Mouse (Mus musculus) CH12.LX (cell line): Measurements from ENCODE around the gene Mettl27. TPM values are rescaled to one million over a fixed set of nuclear protein-coding genes. Genes with fewer than 3 reads are reported as not detected.

Experiments
- DNase-seq: peaks from one replicate; pipeline ENCODE4 v3.0.0-alpha.2; 2013; ENCODE audit errors: extremely low read depth
- H3K27ac ChIP-seq: 2 replicates; pipeline ENCODE4 v1.5.1; 2012; ENCODE audit warnings: low read depth, mild to moderate bottlenecking, control low read depth, moderate library complexity; ENCODE audit not compliant: insufficient read depth
- H3K27me3 ChIP-seq: replicated peaks from 2 replicates; pipeline ENCODE3; 2012; ENCODE audit warnings: inconsistent platforms
- H3K36me3 ChIP-seq, 2 experiments: replicated peaks in 1 of 2; 2 replicates each; pipeline versions ENCODE3 to v1.6.1; 2012; ENCODE audit warnings: inconsistent platforms in 1 of 2, low read length in 1 of 2, mild to moderate bottlenecking in 1 of 2, mixed read lengths in 1 of 2, moderate library complexity in 1 of 2; ENCODE audit not compliant: control insufficient read depth in 1 of 2, insufficient read depth in 1 of 2
- H3K4me1 ChIP-seq, 2 experiments: 2 replicates each; pipeline ENCODE4 v1.6.1; 2012; ENCODE audit warnings: inconsistent platforms in 1 of 2, moderate library complexity in 1 of 2; ENCODE audit not compliant: insufficient read depth in 2 of 2, control insufficient read depth in 1 of 2
- H3K4me2 ChIP-seq: 2 replicates; pipeline ENCODE4 v1.6.1; 2012; ENCODE audit warnings: low read depth, mild to moderate bottlenecking, control low read depth; ENCODE audit not compliant: poor library complexity, insufficient read depth, severe bottlenecking
- H3K4me3 ChIP-seq, 3 experiments: fragments of 150-350 bp in 1 of 3; sonication (generic) in 1 of 3; replicated peaks in 1 of 3; 2 replicates each; pipeline versions ENCODE3 to v1.5.1; 2011 to 2012; ENCODE audit warnings: low read depth in 2 of 3, low read length in 2 of 3, mild to moderate bottlenecking in 2 of 3, moderate library complexity in 2 of 3, control low read depth in 1 of 3, improper control_type of control experiment in 1 of 3, inconsistent platforms in 1 of 3, mixed read lengths in 1 of 3; ENCODE audit not compliant: poor library complexity in 1 of 3
- H3K79me2 ChIP-seq: replicated peaks from 2 replicates; pipeline ENCODE4 v1.6.1; 2012; ENCODE audit warnings: mild to moderate bottlenecking, moderate library complexity; ENCODE audit not compliant: control insufficient read depth, poor library complexity, insufficient read depth, severe bottlenecking; ENCODE audit errors: extremely low read depth
- H3K9ac ChIP-seq: 2 replicates; pipeline ENCODE4 v1.6.1; 2012; ENCODE audit warnings: low read depth, mild to moderate bottlenecking, control low read depth, moderate library complexity; ENCODE audit not compliant: insufficient read depth
- H3K9me3 ChIP-seq: replicated peaks from 2 replicates; pipeline ENCODE3; 2012; ENCODE audit warnings: low read length, inconsistent platforms, mixed read lengths
- BHLHE40 ChIP-seq: IDR thresholded peaks from 2 replicates; pipeline ENCODE4 v1.6.1; 2011; ENCODE audit warnings: mild to moderate bottlenecking, low read depth, low read length, improper control_type of control experiment
- CHD2 ChIP-seq: IDR thresholded peaks from 2 replicates; pipeline ENCODE4 v1.6.1; 2011; ENCODE audit warnings: low read length, improper control_type of control experiment
- E2F4 ChIP-seq: IDR thresholded peaks from 2 replicates; pipeline ENCODE4 v1.6.1; 2011; ENCODE audit warnings: low read depth, low read length, improper control_type of control experiment; ENCODE audit not compliant: insufficient replicate concordance
- ELF1 ChIP-seq: IDR thresholded peaks from 2 replicates; pipeline ENCODE4 v1.6.1; 2014; ENCODE audit warnings: low read depth, mild to moderate bottlenecking, inconsistent platforms, low read length, improper control_type of control experiment
- EP300 ChIP-seq: IDR thresholded peaks from 2 replicates; pipeline ENCODE4 v1.6.1; 2011; ENCODE audit warnings: low read length, improper control_type of control experiment
- ETS1 ChIP-seq: conservative IDR thresholded peaks from 2 replicates; pipeline ENCODE4 v1.6.1; 2012; ENCODE audit warnings: low read depth, mild to moderate bottlenecking, inconsistent platforms, low read length, improper control_type of control experiment, moderate library complexity
- JUND ChIP-seq: conservative IDR thresholded peaks from 2 replicates; pipeline ENCODE4 v1.6.1; 2011; ENCODE audit warnings: low read depth, low read length, improper control_type of control experiment
- MAFK ChIP-seq: IDR thresholded peaks from 2 replicates; pipeline ENCODE4 v1.6.1; 2011; ENCODE audit warnings: low read length, improper control_type of control experiment; ENCODE audit not compliant: insufficient replicate concordance
- MEF2A ChIP-seq: IDR thresholded peaks from 2 replicates; pipeline ENCODE4 v1.6.1; 2014; ENCODE audit warnings: low read depth, mild to moderate bottlenecking, inconsistent platforms, low read length, improper control_type of control experiment, borderline replicate concordance
- MYC ChIP-seq: IDR thresholded peaks from 2 replicates; pipeline ENCODE4 v1.6.1; 2011; ENCODE audit warnings: low read depth, mild to moderate bottlenecking, improper control_type of control experiment, low read length
- NELFE ChIP-seq: IDR thresholded peaks from 2 replicates; pipeline ENCODE4 v1.6.1; 2011; ENCODE audit warnings: low read depth, low read length, improper control_type of control experiment
- NRF1 ChIP-seq: IDR thresholded peaks from 2 replicates; pipeline ENCODE4 v1.6.1; 2014; ENCODE audit warnings: low read depth, mild to moderate bottlenecking, inconsistent platforms, low read length, improper control_type of control experiment, moderate library complexity
- PAX5 ChIP-seq: IDR thresholded peaks from 2 replicates; pipeline ENCODE4 v1.6.1; 2012; ENCODE audit warnings: low read length, inconsistent platforms, mixed read lengths
- POLR2AphosphoS2 ChIP-seq: IDR thresholded peaks from 2 replicates; pipeline ENCODE4 v1.6.1; 2011; ENCODE audit warnings: low read depth, low read length, improper control_type of control experiment
- SIN3A ChIP-seq: IDR thresholded peaks from 2 replicates; pipeline ENCODE4 v1.6.1; 2012; ENCODE audit warnings: low read length, improper control_type of control experiment, inconsistent platforms
- SMC3 ChIP-seq: IDR thresholded peaks from 2 replicates; pipeline ENCODE4 v1.6.1; 2011; ENCODE audit warnings: low read depth, low read length, improper control_type of control experiment
- TBP ChIP-seq: conservative IDR thresholded peaks from 2 replicates; pipeline ENCODE4 v1.6.1; 2011; ENCODE audit warnings: low read depth, low read length, improper control_type of control experiment
- TCF12 ChIP-seq: IDR thresholded peaks from 2 replicates; pipeline ENCODE4 v1.6.1; 2014; ENCODE audit warnings: low read depth, mild to moderate bottlenecking, inconsistent platforms, low read length, improper control_type of control experiment
- USF1 ChIP-seq: IDR thresholded peaks from 2 replicates; pipeline ENCODE4 v1.6.1; 2014; ENCODE audit warnings: low read depth, mild to moderate bottlenecking, inconsistent platforms, low read length, improper control_type of control experiment
- ZC3H11A ChIP-seq: IDR thresholded peaks from 2 replicates; pipeline ENCODE4 v1.6.1; 2012; ENCODE audit warnings: low read depth, mild to moderate bottlenecking, inconsistent platforms, low read length, improper control_type of control experiment
- ZKSCAN1 ChIP-seq: IDR thresholded peaks from 2 replicates; pipeline ENCODE4 v1.6.1; 2012; ENCODE audit warnings: low read depth, inconsistent platforms, low read length, improper control_type of control experiment, borderline replicate concordance
- ZMIZ1 ChIP-seq: IDR thresholded peaks from 2 replicates; pipeline ENCODE4 v1.6.1; 2012; ENCODE audit warnings: low read depth, mild to moderate bottlenecking, inconsistent platforms, low read length, improper control_type of control experiment
- dilution Hi-C: fragments of 300-500 bp; cut with MboI; formaldehyde crosslinking; loops from 2 replicates; pipeline ENCODE4 v1.14.3; 2020; ENCODE audit warnings: low sequenced_read_pairs; ENCODE audit not compliant: extremely low pct_unique_long_range_greater_than_20kb, extremely low pct_ligation_motif_present
- in situ Hi-C: fragments of 300-500 bp; cut with MboI; formaldehyde crosslinking; loops from 3 replicates; pipeline ENCODE4 v1.14.3; 2019; ENCODE audit warnings: low sequenced_read_pairs, low pct_ligation_motif_present, low pct_unique_long_range_greater_than_20kb, mixed read lengths
- polyA plus RNA-seq: library from polyadenylated mRNA; unstranded; fragments of >175 nt; gene quantifications from 2 replicates; pipeline ENCODE4 v1.2.1, GENCODE M21; 2012; ENCODE audit warnings: low read depth; ENCODE audit not compliant: insufficient read length
- total RNA-seq, 2 experiments: library from RNA; depleted of rRNA; stranded (reverse); fragments of 300-350 nt in 1 of 2; fragments of >200 nt in 1 of 2; gene quantifications; 2 replicates each; pipeline ENCODE4 v1.2.3; 2012 to 2014

The Mettl27 gene
- total and polyA plus RNA-seq, 3 experiments: 0.73 to 1.9 (median 0.93) TPM

- Histone ChIP-seq H3K4me1 (no peaks in the 10 kb centered on the region), H3K4me2 (no peak overlapping the region), H3K9me3 (peaks cover 6% of the 10 kb centered on the region), H3K27ac (no peak overlapping the region), H3K79me2 (no peaks in the 10 kb centered on the region), H3K9ac (no peak overlapping the region), H3K4me3 (no peak overlapping the region), H3K36me3 (no peaks in the 10 kb centered on the region), H3K27me3 (peaks cover 81% of the 10 kb centered on the region)
- TF ChIP-seq PAX5: no peak
- TF ChIP-seq CHD2: no peak
- no peak for TF ChIP-seq MAFK
- no peak for TF ChIP-seq SMC3
- no peak for TF ChIP-seq MEF2A
- no peak for TF ChIP-seq ETS1
- no peak for TF ChIP-seq ZKSCAN1
- TF ChIP-seq USF1: no peak
- TF ChIP-seq BHLHE40: no peak
- TF ChIP-seq NRF1: no peak
- no peak for TF ChIP-seq E2F4
- TF ChIP-seq JUND: no peak
- no peak for TF ChIP-seq ZMIZ1
- TF ChIP-seq EP300: no peak
- no peak for TF ChIP-seq TBP
- no peak for TF ChIP-seq ZC3H11A
- TF ChIP-seq TCF12: no peak
- TF ChIP-seq SIN3A: no peak
- TF ChIP-seq MYC: no peak
- no peak for TF ChIP-seq NELFE
- DNase-seq: no peak
- dilution Hi-C loops: no loop called here
- in situ Hi-C loops: loop anchor here (25.0 kb wide), 1 partner anchor 108 kb away; no protein-coding TSS in a partner anchor
Observed at GRCm38 (mm10) chr5:134895291-134895690, 36.9 kb upstream of the Mettl27 start.

GRCm38 (mm10) chr5:134896965-134897364, 35.2 kb upstream of the Mettl27 start:
- no peaks in the 10 kb centered on the region for H3K79me2 ChIP-seq

More at GRCm38 (mm10) chr5:134896965-134897364, 35.2 kb upstream of the Mettl27 start:
- Histone ChIP-seq H3K9me3 (peaks cover 6% of the 10 kb centered on the region), H3K4me2 (no peak overlapping the region), H3K4me3 (no peak overlapping the region), H3K27ac (no peak overlapping the region), H3K4me1 (no peaks in the 10 kb centered on the region), H3K27me3 (peaks cover 79% of the 10 kb centered on the region), H3K36me3 (no peaks in the 10 kb centered on the region), H3K9ac (no peak overlapping the region)
- dilution Hi-C loops (no loop called here), in situ Hi-C loops (loop anchor here (25.0 kb wide), 1 partner anchor 110 kb away; no protein-coding TSS in a partner anchor)
- DNase-seq: no peak
- TF ChIP-seq POLR2AphosphoS2: no peak
- TF ChIP-seq BHLHE40: no peak
- TF ChIP-seq JUND: no peak
- no peak for TF ChIP-seq ZKSCAN1
- no peak for TF ChIP-seq ELF1
- TF ChIP-seq ZMIZ1: no peak
- TF ChIP-seq PAX5: no peak
- no peak for TF ChIP-seq TBP
